ENCODE assay signal across 24 mouse cellular contexts in the genomic region with DNA sequence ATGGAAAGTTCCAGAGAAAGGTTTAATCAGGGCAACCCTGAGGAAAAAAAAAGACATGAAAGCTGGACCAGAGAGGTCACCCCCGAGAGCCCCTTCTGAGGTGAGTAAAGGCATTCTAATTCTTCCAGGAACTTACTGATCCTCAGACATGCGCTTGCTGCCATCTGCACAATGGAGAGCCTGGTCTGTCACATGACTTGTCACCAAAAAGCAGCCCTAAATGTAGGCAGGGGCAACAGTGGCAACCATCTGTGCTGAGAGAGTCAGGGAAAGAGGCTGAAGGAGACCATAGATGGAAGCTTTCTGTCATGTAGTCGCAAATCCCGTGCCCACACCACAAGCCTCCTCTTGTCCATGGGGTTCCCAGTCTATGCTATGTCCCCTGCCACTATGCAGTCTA.
DNase-seq lines count a peak whose midpoint lies in the region; ATAC-seq and TF ChIP-seq lines count a peak whose summit lies in the region.
"Had no signal": no experiment of that assay in that cellular context is flagged by ENCODE, and none has a peak within 500 bp of the region (broad histone marks: within the 10 kb centered on the region; RNA-seq: fewer than 3 reads in every experiment).

No protein-coding gene starts in this region.

- H3K36me3 ChIP-seq in limb, embryonic 12.5 days, result no peaks in the 10 kb centered on the region
- no peaks in the 10 kb centered on the region for H3K36me3 ChIP-seq in limb, embryonic 10.5 days
- H3K36me3 ChIP-seq in embryonic facial prominence, embryonic 10.5 days (replicated peaks), result no peaks in the 10 kb centered on the region
- no peaks in the 10 kb centered on the region for H3K36me3 ChIP-seq in forebrain, embryonic 11.5 days (ENCODE audit: control insufficient read depth, insufficient read depth, low read length)
- H3K36me3 ChIP-seq in forebrain, postnatal 0 days (ENCODE audit: insufficient read depth), result no peaks in the 10 kb centered on the region
- H3K36me3 ChIP-seq: heart, embryonic 15.5 days; intestine, embryonic 15.5 days; neural tube, embryonic 13.5 days had no signal

- H3K4me3 ChIP-seq in limb, embryonic 12.5 days (replicated peaks), result no peak overlapping the region
- no peak overlapping the region for H3K4me3 ChIP-seq in limb, embryonic 10.5 days
- H3K4me3 ChIP-seq in embryonic facial prominence, embryonic 10.5 days, result no peak overlapping the region
- H3K4me3 ChIP-seq in forebrain, embryonic 11.5 days (ENCODE audit: low read depth, low read length), result no peak overlapping the region
- H3K4me3 ChIP-seq in forebrain, postnatal 0 days (ENCODE audit: low read depth, low read length), result no peak overlapping the region
- H3K4me3 ChIP-seq: heart, embryonic 15.5 days; intestine, embryonic 15.5 days; myocyte; neural tube, embryonic 13.5 days had no signal

- WGBS in limb, embryonic 12.5 days, result 75% methylated on average over 4 of the region's 4 CpGs
- WGBS in limb, embryonic 10.5 days, result 81% methylated on average over 4 of the region's 4 CpGs
- whole genome bisulfite sequencing in embryonic facial prominence, embryonic 10.5 days, result 68% methylated on average over 4 of the region's 4 CpGs
- 60% methylated on average over 4 of the region's 4 CpGs for WGBS in forebrain, embryonic 11.5 days
- 33% methylated on average over 4 of the region's 4 CpGs for WGBS in forebrain, postnatal 0 days

- H3K27me3 ChIP-seq in limb, embryonic 12.5 days, result no peaks in the 10 kb centered on the region
- H3K27me3 ChIP-seq in limb, embryonic 10.5 days (ENCODE audit: low read depth, poor library complexity, severe bottlenecking), result no peaks in the 10 kb centered on the region
- no peaks in the 10 kb centered on the region for H3K27me3 ChIP-seq in embryonic facial prominence, embryonic 10.5 days (replicated peaks; ENCODE audit: low read depth, poor library complexity, severe bottlenecking)
- H3K27me3 ChIP-seq in forebrain, embryonic 11.5 days (ENCODE audit: control insufficient read depth, insufficient read depth, low read length), result no peaks in the 10 kb centered on the region
- no peaks in the 10 kb centered on the region for H3K27me3 ChIP-seq in forebrain, postnatal 0 days (ENCODE audit: insufficient read depth, low read length)
- H3K27me3 ChIP-seq: heart, embryonic 15.5 days; intestine, embryonic 15.5 days; neural tube, embryonic 13.5 days had no signal

- ATAC-seq in limb, embryonic 12.5 days (ENCODE audit: insufficient number of reproducible peaks, insufficient read depth, low FRiP score, low TSS enrichment, low read depth), result no peak
- 0 out of 2 replicates have a peak, but pooled peaks have one; percentile 31 for ATAC-seq in forebrain, embryonic 11.5 days (replicated peaks; ENCODE audit: low FRiP score)
- no peak for ATAC-seq in forebrain, postnatal 0 days
- no peak for ATAC-seq in granulocyte monocyte progenitor cell, adult 5-6 weeks (replicated peaks; ENCODE audit: poor library complexity, severe bottlenecking)
- ATAC-seq: intestine, embryonic 15.5 days had no signal

- H3K4me2 ChIP-seq in limb, embryonic 12.5 days, result no peak overlapping the region
- H3K4me2 ChIP-seq in forebrain, embryonic 11.5 days (ENCODE audit: low read depth, low read length, severe bottlenecking), result no peak overlapping the region
- no peak overlapping the region for H3K4me2 ChIP-seq in forebrain, postnatal 0 days (ENCODE audit: low read depth)
- H3K4me2 ChIP-seq: heart, embryonic 15.5 days; intestine, embryonic 15.5 days; lung, embryonic 14.5 days; neural tube, embryonic 13.5 days had no signal

- TF ChIP-seq CTCF in forebrain, postnatal 0 days (IDR thresholded peaks at IDR 0.05; ENCODE audit: low read depth), result no peak

- H3K27ac ChIP-seq in limb, embryonic 12.5 days, result peak overlapping the region; percentile 42; the same call in 1 of the 2 replicates
- no peak overlapping the region for H3K27ac ChIP-seq in limb, embryonic 10.5 days
- H3K27ac ChIP-seq in embryonic facial prominence, embryonic 10.5 days (replicated peaks), result peak overlapping the region; percentile 57
- H3K27ac ChIP-seq in forebrain, embryonic 11.5 days (ENCODE audit: low read depth, low read length), result no peak overlapping the region
- H3K27ac ChIP-seq in forebrain, postnatal 0 days (ENCODE audit: low read depth, low read length), result no peak overlapping the region; the same call in 1 of the 2 replicates
- H3K27ac ChIP-seq: heart, embryonic 15.5 days; intestine, embryonic 15.5 days; liver, embryonic 14.5 days; neural tube, embryonic 13.5 days had no signal

- H3K9ac ChIP-seq in limb, embryonic 12.5 days (replicated peaks), result no peak overlapping the region
- H3K9ac ChIP-seq in forebrain, embryonic 11.5 days (ENCODE audit: low read length), result no peak overlapping the region
- no peak overlapping the region for H3K9ac ChIP-seq in forebrain, postnatal 0 days
- H3K9ac ChIP-seq: heart, embryonic 15.5 days; intestine, embryonic 15.5 days; liver, embryonic 14.5 days; lung, embryonic 14.5 days; neural tube, embryonic 13.5 days had no signal

- H3K4me1 ChIP-seq in limb, embryonic 12.5 days (replicated peaks), result peaks cover 28% of the 10 kb centered on the region
- peaks cover 26% of the 10 kb centered on the region for H3K4me1 ChIP-seq in limb, embryonic 10.5 days
- peaks cover 23% of the 10 kb centered on the region for H3K4me1 ChIP-seq in embryonic facial prominence, embryonic 10.5 days
- H3K4me1 ChIP-seq in forebrain, embryonic 11.5 days (replicated peaks; ENCODE audit: control insufficient read depth, insufficient read depth, low read length), result peaks cover 4% of the 10 kb centered on the region; the same call in 1 of the 2 replicates
- H3K4me1 ChIP-seq in forebrain, postnatal 0 days (ENCODE audit: insufficient read depth), result peaks cover 12% of the 10 kb centered on the region; the same call in 1 of the 2 replicates
- H3K4me1 ChIP-seq: intestine, embryonic 15.5 days had no signal

- intact Hi-C loops in heart, postnatal 10 days (cut with DNase I), result no loop called here

- no peaks in the 10 kb centered on the region for H3K9me3 ChIP-seq in limb, embryonic 12.5 days
- H3K9me3 ChIP-seq in limb, embryonic 10.5 days (replicated peaks), result no peaks in the 10 kb centered on the region
- H3K9me3 ChIP-seq in embryonic facial prominence, embryonic 10.5 days, result no peaks in the 10 kb centered on the region
- no peaks in the 10 kb centered on the region for H3K9me3 ChIP-seq in forebrain, embryonic 11.5 days (ENCODE audit: control insufficient read depth, low read length)
- no peaks in the 10 kb centered on the region for H3K9me3 ChIP-seq in forebrain, postnatal 0 days (ENCODE audit: low read length)
- H3K9me3 ChIP-seq: heart, embryonic 15.5 days; intestine, embryonic 15.5 days; neural tube, embryonic 13.5 days had no signal

- DNase-seq in limb, embryonic 10.5 days (ENCODE audit: low spot score), result no peak
- no peak for DNase-seq in embryonic facial prominence, embryonic 10.5 days (ENCODE audit: low spot score)
- DNase-seq in forebrain, embryonic 11.5 days (ENCODE audit: low spot score), result no peak
- peak; percentile 18 for DNase-seq in forebrain, postnatal 0 days
- DNase-seq in heart, postnatal 10 days, result no peak
- DNase-seq in urinary bladder, postnatal 10 days (ENCODE audit: low spot score), result no peak
- DNase-seq: adrenal gland, postnatal 36 days; cerebellum, adult 11-12 months; cerebellum, postnatal 14 days; gastrocnemius, postnatal 25 days; kidney, adult 9 months; kidney, postnatal 25 days; layer of hippocampus, postnatal 36 days; lung, embryonic 14.5 days; right cerebral cortex, adult 18-20 months; right cerebral cortex, postnatal 4 days; thymus, adult 18-20 months had no signal

Comparison
In these comparisons a context has a peak if more than half of its experiments do, and no peak if none do; other contexts are left out.
1. H3K27ac ChIP-seq: peak in limb, embryonic 12.5 days (single experiment) and embryonic facial prominence, embryonic 10.5 days (single experiment); none in limb, embryonic 10.5 days (single experiment), forebrain, embryonic 11.5 days (single experiment) and forebrain, postnatal 0 days (single experiment).